Mouse (Mus musculus): ENCODE data around the gene Inpp1. TPM values are rescaled to one million over a fixed set of nuclear protein-coding genes. Genes with fewer than 3 reads are reported as not detected.

Inpp1 gene
- polyA plus RNA-seq, 1 experiment from 2014 or later = 20.4 TPM

GRCm38 (mm10) chr1:52816232-52816891, 1.1 kb downstream of the Inpp1 start:
- Histone ChIP-seq H3K27me3 (replicated peaks) (no peaks in the 10 kb centered on the region), H3K4me1 (no peaks in the 10 kb centered on the region), H3K9me3 (no peaks in the 10 kb centered on the region), H3K27ac (no peak overlapping the region), H3K36me3 (no peaks in the 10 kb centered on the region), H3K9ac (no peak overlapping the region), H3K4me3 (peak overlapping the region; percentile 75), H3K4me2 (replicated peaks) (peak overlapping the region; percentile 89)
- peak; percentile 28 for ATAC-seq (ENCODE audit: low FRiP score, low read depth)
- WGBS = 69% methylated on average over 13 of the region's 13 CpGs

DNA sequence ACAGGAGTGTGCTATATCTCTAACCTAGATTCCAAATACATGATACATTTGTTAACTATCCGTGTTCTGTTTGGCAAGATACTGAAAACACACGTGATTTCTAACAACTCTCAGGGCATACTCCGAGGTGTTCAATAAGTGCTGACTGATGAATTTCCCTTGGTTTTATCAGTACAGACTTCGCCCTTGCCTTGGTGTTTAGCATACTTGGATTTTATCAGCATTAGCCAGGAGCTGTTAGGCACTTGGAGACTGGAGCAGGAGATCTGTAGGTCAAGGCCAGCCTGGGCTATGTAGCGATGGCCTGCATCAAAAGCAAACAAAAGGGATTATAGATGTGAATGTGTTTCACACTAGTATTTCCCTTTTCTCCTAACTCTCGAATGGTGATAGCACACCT, 9.0 kb downstream of the Inpp1 start:
- H3K36me3 ChIP-seq = no peaks in the 10 kb centered on the region

DNA sequence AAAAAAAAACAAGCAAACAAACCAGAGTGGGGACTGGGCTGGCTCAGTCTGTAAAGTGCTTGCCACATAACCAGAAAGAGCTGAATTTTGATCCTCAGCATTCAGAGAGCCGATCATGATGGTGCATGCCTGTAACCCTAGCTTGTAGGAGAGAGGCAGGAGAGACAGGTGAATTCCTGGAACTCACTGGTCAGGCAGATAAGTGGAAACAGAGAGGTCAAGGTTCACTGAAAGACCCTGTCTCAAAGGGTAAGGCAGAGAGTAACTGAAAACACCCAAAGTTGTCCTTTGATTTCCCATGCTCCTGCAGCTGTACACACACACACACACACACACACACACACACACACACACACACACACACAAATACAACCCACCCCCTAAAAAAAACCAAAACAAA, 12.4 kb downstream of the Inpp1 start:
- Histone ChIP-seq H3K4me1 (no peaks in the 10 kb centered on the region), H3K27me3 (replicated peaks) (no peaks in the 10 kb centered on the region), H3K4me3 (no peak overlapping the region), H3K27ac (no peak overlapping the region), H3K9me3 (no peaks in the 10 kb centered on the region), H3K36me3 (no peaks in the 10 kb centered on the region), H3K4me2 (replicated peaks) (no peak overlapping the region), H3K9ac (no peak overlapping the region)
- ATAC-seq (ENCODE audit: low FRiP score, low read depth) = no peak
- WGBS = 88% methylated on average over 1 of the region's 1 CpGs

More for the DNA sequence above, 9.0 kb downstream of the Inpp1 start:
- ATAC-seq (ENCODE audit: low FRiP score, low read depth) = no peak
- Histone ChIP-seq H3K9ac (no peak overlapping the region), H3K27me3 (replicated peaks) (no peaks in the 10 kb centered on the region), H3K27ac (no peak overlapping the region), H3K4me3 (no peak overlapping the region), H3K9me3 (no peaks in the 10 kb centered on the region), H3K4me2 (replicated peaks) (no peak overlapping the region), H3K4me1 (no peaks in the 10 kb centered on the region)
- 92% methylated on average over 6 of the region's 6 CpGs for WGBS

DNA sequence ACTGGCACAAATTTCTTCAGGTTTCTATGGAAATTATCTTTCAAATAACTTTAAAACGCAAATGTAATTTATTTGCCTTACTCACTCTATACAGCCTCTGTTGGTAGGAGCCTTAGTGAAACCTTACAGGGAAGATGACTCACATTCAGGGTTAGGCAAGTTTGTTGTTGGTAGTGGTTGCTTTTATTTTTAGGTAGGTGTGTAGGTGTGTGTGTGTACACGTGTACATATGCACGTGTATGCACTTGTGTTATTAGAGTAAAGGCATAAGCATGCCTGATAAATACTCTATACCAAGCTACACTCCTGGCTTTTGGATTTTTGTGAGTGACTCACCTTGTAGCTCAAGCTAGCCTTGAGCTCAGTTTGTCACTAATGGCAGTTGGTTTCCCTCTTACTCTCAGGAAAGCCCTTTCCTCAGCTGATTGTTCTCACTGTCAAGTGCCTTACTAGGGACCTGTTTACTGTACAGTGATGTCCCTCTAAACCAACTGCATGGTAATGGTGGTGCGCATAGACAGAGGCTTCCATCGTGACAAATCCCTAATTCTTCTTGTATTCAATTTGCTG, 15.0 kb downstream of the Inpp1 start:
- H3K27ac ChIP-seq = no peak overlapping the region
- H3K4me2 ChIP-seq (replicated peaks) = no peak overlapping the region
- no peak overlapping the region for H3K9ac ChIP-seq
- 93% methylated on average over 5 of the region's 5 CpGs for WGBS
- no peak overlapping the region for H3K4me3 ChIP-seq
- ATAC-seq (ENCODE audit: low FRiP score, low read depth) = no peak
- H3K9me3 ChIP-seq = no peaks in the 10 kb centered on the region
- no peaks in the 10 kb centered on the region for H3K36me3 ChIP-seq
- H3K4me1 ChIP-seq = no peaks in the 10 kb centered on the region
- H3K27me3 ChIP-seq (replicated peaks) = no peaks in the 10 kb centered on the region

DNA sequence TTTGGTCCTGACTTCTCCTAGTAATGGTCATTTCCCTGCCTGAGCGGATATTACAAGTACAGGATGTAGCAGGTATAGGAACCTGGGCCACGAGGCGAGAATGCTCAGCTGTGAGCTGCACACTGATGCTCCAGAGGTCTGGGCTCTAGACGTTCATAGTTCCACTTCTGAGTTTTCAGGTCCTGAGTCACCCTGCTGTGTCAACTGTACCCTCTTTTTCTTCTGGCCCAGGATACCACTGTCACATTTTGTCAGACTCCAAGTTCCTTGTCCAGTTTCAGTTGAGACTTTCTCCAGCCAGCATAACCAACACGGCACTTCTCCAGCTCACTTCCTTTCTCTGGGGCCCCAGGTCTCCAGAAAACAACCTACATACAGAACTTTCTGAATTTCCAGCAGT, 15.8 kb downstream of the Inpp1 start:
- H3K4me3 ChIP-seq = no peak overlapping the region
- H3K4me1 ChIP-seq = no peaks in the 10 kb centered on the region
- no peak overlapping the region for H3K27ac ChIP-seq
- no peak overlapping the region for H3K9ac ChIP-seq
- H3K36me3 ChIP-seq = no peaks in the 10 kb centered on the region
- 90% methylated on average over 5 of the region's 5 CpGs for whole genome bisulfite sequencing
- H3K4me2 ChIP-seq (replicated peaks) = no peak overlapping the region
- ATAC-seq (ENCODE audit: low FRiP score, low read depth) = no peak
- H3K27me3 ChIP-seq (replicated peaks) = no peaks in the 10 kb centered on the region
- H3K9me3 ChIP-seq = no peaks in the 10 kb centered on the region

- 78% methylated on average over 3 of the region's 3 CpGs for WGBS
- no peak overlapping the region for H3K4me2 ChIP-seq (replicated peaks)
Observed at GRCm38 (mm10) chr1:52800340-52800740, 17.1 kb downstream of the Inpp1 start.

GRCm38 (mm10) chr1:52799772-52800171, 17.7 kb downstream of the Inpp1 start:
- 73% methylated on average over 5 of the region's 5 CpGs for WGBS
- no peak for ATAC-seq (ENCODE audit: low FRiP score, low read depth)

More at GRCm38 (mm10) chr1:52800340-52800740, 17.1 kb downstream of the Inpp1 start:
- H3K27ac ChIP-seq = no peak overlapping the region
- no peaks in the 10 kb centered on the region for H3K9me3 ChIP-seq
- no peaks in the 10 kb centered on the region for H3K27me3 ChIP-seq (replicated peaks)
- no peak overlapping the region for H3K9ac ChIP-seq
- H3K4me3 ChIP-seq = no peak overlapping the region
- ATAC-seq (ENCODE audit: low FRiP score, low read depth) = no peak
- H3K4me1 ChIP-seq = no peaks in the 10 kb centered on the region
- no peaks in the 10 kb centered on the region for H3K36me3 ChIP-seq

GRCm38 (mm10) chr1:52799056-52799726, 18.3 kb downstream of the Inpp1 start:
- H3K4me1 ChIP-seq = no peaks in the 10 kb centered on the region
- 77% methylated on average over 10 of the region's 10 CpGs for WGBS
- H3K4me3 ChIP-seq = no peak overlapping the region
- no peak overlapping the region for H3K9ac ChIP-seq
- H3K36me3 ChIP-seq = no peaks in the 10 kb centered on the region
- no peak overlapping the region for H3K4me2 ChIP-seq (replicated peaks)
- no peaks in the 10 kb centered on the region for H3K9me3 ChIP-seq
- H3K27me3 ChIP-seq (replicated peaks) = no peaks in the 10 kb centered on the region
- ATAC-seq (ENCODE audit: low FRiP score, low read depth) = no peak
- no peak overlapping the region for H3K27ac ChIP-seq

More at GRCm38 (mm10) chr1:52799772-52800171, 17.7 kb downstream of the Inpp1 start:
- Histone ChIP-seq H3K9ac (no peak overlapping the region), H3K4me3 (no peak overlapping the region), H3K27me3 (replicated peaks) (no peaks in the 10 kb centered on the region), H3K36me3 (no peaks in the 10 kb centered on the region), H3K27ac (no peak overlapping the region), H3K4me2 (replicated peaks) (no peak overlapping the region), H3K9me3 (no peaks in the 10 kb centered on the region), H3K4me1 (no peaks in the 10 kb centered on the region)

- Histone ChIP-seq H3K9me3 (no peaks in the 10 kb centered on the region), H3K36me3 (peaks cover 3% of the 10 kb centered on the region; the same call in 1 of the 2 replicates), H3K27ac (no peak overlapping the region), H3K9ac (no peak overlapping the region), H3K4me3 (no peak overlapping the region), H3K4me2 (replicated peaks) (no peak overlapping the region), H3K27me3 (replicated peaks) (no peaks in the 10 kb centered on the region), H3K4me1 (no peaks in the 10 kb centered on the region)
- ATAC-seq (ENCODE audit: low FRiP score, low read depth) = no peak
- WGBS = 87% methylated on average over 2 of the region's 2 CpGs
Observed at GRCm38 (mm10) chr1:52795927-52796326, 21.6 kb downstream of the Inpp1 start.

GRCm38 (mm10) chr1:52793692-52794091, 23.8 kb downstream of the Inpp1 start:
- H3K4me3 ChIP-seq = no peak overlapping the region
- no peaks in the 10 kb centered on the region for H3K9me3 ChIP-seq
- peaks cover 11% of the 10 kb centered on the region for H3K36me3 ChIP-seq

DNA sequence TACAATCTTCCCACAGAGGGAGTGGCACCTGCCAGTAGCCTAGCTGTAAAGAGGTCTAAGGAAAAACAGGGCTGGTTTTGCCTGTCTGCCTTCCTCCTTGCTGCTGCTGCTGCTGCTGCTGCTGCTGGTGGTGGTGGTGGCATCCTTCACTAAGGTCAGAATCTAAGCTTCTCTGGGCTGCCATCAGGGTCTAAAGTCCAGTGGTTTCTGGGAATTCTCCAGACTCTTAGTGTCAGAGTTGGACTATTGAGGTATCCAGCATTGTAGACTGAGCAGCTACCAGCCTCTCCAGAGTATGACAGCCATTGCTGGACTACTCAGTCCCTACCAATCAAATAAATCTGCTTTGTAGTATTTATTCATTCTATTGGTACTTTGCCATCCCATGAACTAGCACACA, 24.8 kb downstream of the Inpp1 start:
- Histone ChIP-seq H3K4me3 (no peak overlapping the region), H3K4me2 (replicated peaks) (no peak overlapping the region), H3K4me1 (no peaks in the 10 kb centered on the region), H3K9ac (no peak overlapping the region), H3K27me3 (replicated peaks) (no peaks in the 10 kb centered on the region), H3K27ac (no peak overlapping the region), H3K36me3 (peaks cover 11% of the 10 kb centered on the region), H3K9me3 (no peaks in the 10 kb centered on the region)
- ATAC-seq (ENCODE audit: low FRiP score, low read depth) = no peak

More at GRCm38 (mm10) chr1:52793692-52794091, 23.8 kb downstream of the Inpp1 start:
- no peak for ATAC-seq (ENCODE audit: low FRiP score, low read depth)
- Histone ChIP-seq H3K27ac (no peak overlapping the region), H3K4me1 (no peaks in the 10 kb centered on the region), H3K4me2 (replicated peaks) (no peak overlapping the region), H3K27me3 (replicated peaks) (no peaks in the 10 kb centered on the region), H3K9ac (no peak overlapping the region)
- 93% methylated on average over 3 of the region's 3 CpGs for WGBS

DNA sequence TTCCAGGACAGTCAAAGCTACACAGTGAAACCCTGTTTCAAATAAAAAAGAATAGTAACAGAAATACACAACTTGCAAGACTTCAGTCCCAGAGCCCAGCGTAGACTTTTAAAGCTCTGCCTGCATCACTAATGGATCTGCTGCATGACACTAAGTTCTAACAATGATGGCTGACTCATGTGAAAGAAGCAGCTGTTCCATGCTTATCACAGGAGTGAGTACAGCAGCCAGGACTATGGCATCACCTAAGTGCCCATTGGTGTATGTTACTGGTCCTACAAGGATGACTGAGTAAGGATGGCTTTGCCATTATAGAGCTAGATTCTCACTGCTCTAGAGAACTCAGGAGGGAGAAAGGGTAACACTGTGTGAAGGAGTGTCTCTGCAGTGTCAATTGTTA, 30.2 kb downstream of the Inpp1 start:
- Histone ChIP-seq H3K4me2 (replicated peaks) (no peak overlapping the region), H3K27ac (no peak overlapping the region), H3K4me1 (no peaks in the 10 kb centered on the region), H3K4me3 (no peak overlapping the region), H3K36me3 (peaks cover 8% of the 10 kb centered on the region; the same call in 1 of the 2 replicates), H3K27me3 (replicated peaks) (no peaks in the 10 kb centered on the region), H3K9ac (no peak overlapping the region), H3K9me3 (no peaks in the 10 kb centered on the region)
- no peak for ATAC-seq (ENCODE audit: low FRiP score, low read depth)
- WGBS = 91% methylated on average over 1 of the region's 1 CpGs

Measured in neural tube, embryonic 12.5 days (tissue).